Mouse (Mus musculus) WW6 (cell line): ENCODE measurements around the gene 4930558K02Rik.

Source experiments
- DNase-seq: peaks from one replicate; pipeline ENCODE4 v3.0.0-alpha.2; 2013; ENCODE audit warnings: low read depth, low spot score

The 4930558K02Rik gene

GRCm38 (mm10) chr1:161979536-161979935, at the start of gene 4930558K02Rik:
TSS of gene 4930558K02Rik (minus strand) at chr1:161979636.
- DNase-seq: no peak

GRCm38 (mm10) chr1:162023681-162024270, 44.3 kb upstream of the 4930558K02Rik start:
- DNase-seq: no peak

GRCm38 (mm10) chr1:162020766-162021165, 41.3 kb upstream of the 4930558K02Rik start:
- DNase-seq: no peak

GRCm38 (mm10) chr1:162020303-162020731, 40.9 kb upstream of the 4930558K02Rik start:
- DNase-seq: no peak

- no peak for DNase-seq
These were observed 39.2 kb upstream of the 4930558K02Rik start for GRCm38 (mm10) chr1:162018601-162018977.

- no peak for DNase-seq
These were observed 38.7 kb upstream of the 4930558K02Rik start for GRCm38 (mm10) chr1:162017975-162018600.

- DNase-seq: no peak
These were observed 37.5 kb upstream of the 4930558K02Rik start for GRCm38 (mm10) chr1:162016982-162017381.

GRCm38 (mm10) chr1:162015247-162015862, 35.9 kb upstream of the 4930558K02Rik start:
- DNase-seq: no peak

GRCm38 (mm10) chr1:162013561-162013960, 34.1 kb upstream of the 4930558K02Rik start:
- no peak for DNase-seq

GRCm38 (mm10) chr1:162011523-162012245, 32.2 kb upstream of the 4930558K02Rik start:
- DNase-seq: no peak

GRCm38 (mm10) chr1:162009086-162009485, 29.6 kb upstream of the 4930558K02Rik start:
- DNase-seq: no peak

GRCm38 (mm10) chr1:162008631-162009067, 29.2 kb upstream of the 4930558K02Rik start:
- no peak for DNase-seq

GRCm38 (mm10) chr1:162008208-162008607, 28.8 kb upstream of the 4930558K02Rik start:
- no peak for DNase-seq

GRCm38 (mm10) chr1:162006109-162006508, 26.7 kb upstream of the 4930558K02Rik start:
- no peak for DNase-seq

GRCm38 (mm10) chr1:162004821-162005770, 25.7 kb upstream of the 4930558K02Rik start:
- DNase-seq: no peak

GRCm38 (mm10) chr1:162004518-162004780, 25.0 kb upstream of the 4930558K02Rik start:
- DNase-seq: no peak

- no peak for DNase-seq
These were observed 24.5 kb upstream of the 4930558K02Rik start for GRCm38 (mm10) chr1:162003729-162004517.

- DNase-seq: no peak
These were observed 21.9 kb upstream of the 4930558K02Rik start for GRCm38 (mm10) chr1:162001328-162001727.

- no peak for DNase-seq
These were observed 20.5 kb upstream of the 4930558K02Rik start for GRCm38 (mm10) chr1:161999882-162000371.

GRCm38 (mm10) chr1:161999338-161999737, 19.9 kb upstream of the 4930558K02Rik start:
- no peak for DNase-seq
